Mouse (Mus musculus) macrophage (primary cell): ENCODE measurements around the gene Tssk2. TPM values are rescaled to one million over a fixed set of nuclear protein-coding genes. Genes with fewer than 3 reads are reported as not detected.

Experiments
- H3K27ac ChIP-seq: fragments of 350-480 bp; formaldehyde crosslinking; 2 replicates; pipeline ENCODE4 v1.9.0; 2021
- H3K36me3 ChIP-seq: fragments of 350-480 bp; formaldehyde crosslinking; 2 replicates; pipeline ENCODE4 v1.9.0; 2021; ENCODE audit errors: inconsistent target
- H3K4me3 ChIP-seq: fragments of 350-480 bp; formaldehyde crosslinking; 2 replicates; pipeline ENCODE4 v1.9.0; 2021; ENCODE audit errors: inconsistent target
- H3K79me2 ChIP-seq: fragments of 350-480 bp; formaldehyde crosslinking; 2 replicates; pipeline ENCODE4 v1.9.0; 2021; ENCODE audit errors: inconsistent target
- WGBS: methylation state at CpG from one replicate; pipeline ENCODE4 v1.1.7; 2026; ENCODE audit warnings: inconsistent platforms; ENCODE audit not compliant: missing documents; 5-methylcytosine and 5-hydroxymethylcytosine counted together
- polyA plus RNA-seq: library from polyadenylated mRNA; stranded (reverse); fragments of 250-400 nt; gene quantifications from 3 replicates; pipeline ENCODE4 v1.2.4, GENCODE M21; 2018; ENCODE audit warnings: inconsistent platforms

Tssk2 gene
- polyA plus RNA-seq, 1 experiment from 2014 or later, result not detected

- H3K4me3 ChIP-seq, result peak overlapping the region; percentile 38
- H3K36me3 ChIP-seq, result 0 out of 2 replicates have a peak, but pooled peaks cover 5% of the 10 kb centered on the region
- no peak overlapping the region for H3K27ac ChIP-seq
- 7% methylated on average over 66 of the region's 72 CpGs for WGBS
- H3K79me2 ChIP-seq, result peaks cover 2% of the 10 kb centered on the region; the same call in 1 of the 2 replicates
Measured at GRCm38 (mm10) chr16:17927351-17928082, 29.1 kb downstream of the Tssk2 start.

- Histone ChIP-seq H3K79me2 (no peaks in the 10 kb centered on the region), H3K4me3 (peak within 1 kb of the TSS; percentile 50), H3K27ac (peak within 1 kb of the TSS; percentile 80), H3K36me3 (0 out of 2 replicates have a peak, but pooled peaks cover 5% of the 10 kb centered on the region)
- WGBS, result 1% methylated on average over 41 of the region's 47 CpGs
Measured at GRCm38 (mm10) chr16:17928087-17928580, 29.7 kb downstream of the Tssk2 start, which contains the start of gene Slc25a1. Slc25a1 (minus strand) TSS chr16:17928219.

- Histone ChIP-seq H3K79me2 (no peaks in the 10 kb centered on the region), H3K27ac (peak overlapping the region; percentile 80), H3K36me3 (0 out of 2 replicates have a peak, but pooled peaks cover 5% of the 10 kb centered on the region), H3K4me3 (peak overlapping the region; percentile 50)
- WGBS, result 2% methylated on average over 9 of the region's 9 CpGs
Measured at GRCm38 (mm10) chr16:17928627-17929104, 30.2 kb downstream of the Tssk2 start.

- Histone ChIP-seq H3K79me2 (no peaks in the 10 kb centered on the region), H3K36me3 (0 out of 2 replicates have a peak, but pooled peaks cover 5% of the 10 kb centered on the region), H3K4me3 (no peak overlapping the region), H3K27ac (no peak overlapping the region)
- WGBS, result 63% methylated on average over 2 of the region's 2 CpGs
Measured at GRCm38 (mm10) chr16:17929211-17929610, 30.8 kb downstream of the Tssk2 start.

- no peak overlapping the region for H3K27ac ChIP-seq
- no peak overlapping the region for H3K4me3 ChIP-seq
- H3K36me3 ChIP-seq, result 0 out of 2 replicates have a peak, but pooled peaks cover 5% of the 10 kb centered on the region
- no CpG with 5 or more reads among the region's 2 CpGs for WGBS
- no peaks in the 10 kb centered on the region for H3K79me2 ChIP-seq
Measured at GRCm38 (mm10) chr16:17929631-17930030, 31.2 kb downstream of the Tssk2 start.

GRCm38 (mm10) chr16:17931906-17932460 lies 33.5 kb downstream of the Tssk2 start:
- H3K4me3 ChIP-seq, result no peak overlapping the region
- 93% methylated on average over 5 of the region's 5 CpGs for WGBS
- H3K27ac ChIP-seq, result no peak overlapping the region
- H3K36me3 ChIP-seq, result no peaks in the 10 kb centered on the region
- H3K79me2 ChIP-seq, result no peaks in the 10 kb centered on the region

- no peak overlapping the region for H3K27ac ChIP-seq
- H3K4me3 ChIP-seq, result no peak overlapping the region
- WGBS, result 88% methylated on average over 9 of the region's 9 CpGs
Measured at GRCm38 (mm10) chr16:17933594-17934444, 35.4 kb downstream of the Tssk2 start.

GRCm38 (mm10) chr16:17934445-17934910 lies 36.0 kb downstream of the Tssk2 start:
- 4% methylated on average over 3 of the region's 3 CpGs for WGBS
- Histone ChIP-seq H3K27ac (no peak overlapping the region), H3K79me2 (no peaks in the 10 kb centered on the region), H3K4me3 (no peak overlapping the region), H3K36me3 (no peaks in the 10 kb centered on the region)

More at GRCm38 (mm10) chr16:17933594-17934444, 35.4 kb downstream of the Tssk2 start:
- no peaks in the 10 kb centered on the region for H3K36me3 ChIP-seq
- no peaks in the 10 kb centered on the region for H3K79me2 ChIP-seq

GRCm38 (mm10) chr16:17936776-17937175 lies 38.3 kb downstream of the Tssk2 start:
- Histone ChIP-seq H3K36me3 (no peaks in the 10 kb centered on the region), H3K27ac (no peak overlapping the region), H3K4me3 (no peak overlapping the region), H3K79me2 (no peaks in the 10 kb centered on the region)
- WGBS, result 87% methylated on average over 10 of the region's 10 CpGs

GRCm38 (mm10) chr16:17938187-17938586 lies 39.8 kb downstream of the Tssk2 start:
- no peak overlapping the region for H3K27ac ChIP-seq
- no peaks in the 10 kb centered on the region for H3K36me3 ChIP-seq
- no peaks in the 10 kb centered on the region for H3K79me2 ChIP-seq
- H3K4me3 ChIP-seq, result no peak overlapping the region
- 42% methylated on average over 7 of the region's 7 CpGs for WGBS

GRCm38 (mm10) chr16:17938821-17939220 lies 40.4 kb downstream of the Tssk2 start:
- Histone ChIP-seq H3K36me3 (no peaks in the 10 kb centered on the region), H3K27ac (no peak overlapping the region), H3K4me3 (no peak overlapping the region), H3K79me2 (no peaks in the 10 kb centered on the region)
- 9% methylated on average over 7 of the region's 7 CpGs for WGBS

- Histone ChIP-seq H3K79me2 (no peaks in the 10 kb centered on the region), H3K4me3 (no peak overlapping the region), H3K36me3 (no peaks in the 10 kb centered on the region), H3K27ac (no peak overlapping the region)
- WGBS, result 49% methylated on average over 9 of the region's 9 CpGs
Measured at GRCm38 (mm10) chr16:17939255-17939751, 40.9 kb downstream of the Tssk2 start.

- H3K36me3 ChIP-seq, result no peaks in the 10 kb centered on the region
- WGBS, result 94% methylated on average over 8 of the region's 8 CpGs
- no peak overlapping the region for H3K27ac ChIP-seq
Measured at GRCm38 (mm10) chr16:17943466-17943865, 45.0 kb downstream of the Tssk2 start.

More at GRCm38 (mm10) chr16:17943466-17943865, 45.0 kb downstream of the Tssk2 start:
- H3K4me3 ChIP-seq, result no peak overlapping the region
- H3K79me2 ChIP-seq, result no peaks in the 10 kb centered on the region
